Mouse (Mus musculus) heart, postnatal 0 days (tissue): ENCODE results near the gene Wnt3.

Experiments
- CTCF ChIP-seq: IDR thresholded peaks from 2 replicates; pipeline ENCODE4 v1.5.1; 2016; ENCODE audit warnings: antibody characterized with exemption, control low read depth, low read depth
- EP300 ChIP-seq: IDR thresholded peaks from 2 replicates; pipeline ENCODE4 v1.6.1; 2016; ENCODE audit warnings: antibody characterized with exemption, low read depth

DNA sequence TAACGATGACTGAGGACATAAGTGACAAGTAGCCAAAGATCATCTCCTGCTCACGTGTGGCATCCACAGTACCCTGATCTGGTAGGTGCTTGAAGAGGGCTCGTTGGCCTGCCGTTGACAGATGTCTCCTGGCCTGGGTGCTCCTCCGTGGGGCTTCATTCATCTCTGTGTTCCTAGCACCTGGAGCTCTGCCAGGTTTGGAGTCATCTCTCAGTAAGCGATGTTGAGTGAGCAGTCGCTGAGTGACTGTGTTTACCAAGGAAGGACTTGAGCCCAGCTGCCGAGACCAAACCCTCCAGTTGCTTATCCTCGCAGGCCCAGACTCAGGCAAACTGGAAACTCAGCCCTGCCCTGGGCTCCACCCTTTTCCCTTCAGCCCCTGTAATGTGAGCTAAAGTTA is 27.2 kb downstream of the Wnt3 start:
- TF ChIP-seq EP300 (no peak), CTCF (no peak)
